Mouse (Mus musculus) ES-Bruce4 (cell line): ENCODE results near the gene Myom1.

Experiments used
- CTCF ChIP-seq: IDR thresholded peaks from one replicate; pipeline ENCODE4 v1.8.1; 2011; ENCODE audit warnings: low read depth, low read length
- EP300 ChIP-seq: IDR thresholded peaks from 2 replicates; pipeline ENCODE4 v1.6.1; 2011; ENCODE audit warnings: low read depth, low read length; ENCODE audit not compliant: insufficient read depth
- POLR2A ChIP-seq: IDR thresholded peaks from one replicate; pipeline ENCODE4 v1.8.1; 2011; ENCODE audit warnings: low read length; ENCODE audit not compliant: insufficient read depth

GRCm38 (mm10) chr17:70986355-70986740 is 16.1 kb upstream of the Myom1 start:
- no peak for TF ChIP-seq POLR2A
- no peak for TF ChIP-seq CTCF
- TF ChIP-seq EP300 = no peak
